Comparison of ENCODE assay signal across 10 mouse cellular contexts in genomic region chr5:105626355-105626754, GRCm38 (mm10).
DNase-seq lines count a peak whose midpoint lies in the region; ATAC-seq lines count a peak whose summit lies in the region.
"Had no signal": no experiment of that assay in that cellular context is flagged by ENCODE, and none has a peak within 500 bp of the region (broad histone marks: within the 10 kb centered on the region; RNA-seq: fewer than 3 reads in every experiment).

No protein-coding gene starts in this region.

- H3K27me3 ChIP-seq in heart, embryonic 16.5 days (ENCODE audit: control insufficient read depth, insufficient read depth, low read length) = no peaks in the 10 kb centered on the region
- H3K27me3 ChIP-seq in lung, embryonic 15.5 days = no peaks in the 10 kb centered on the region
- no peaks in the 10 kb centered on the region for H3K27me3 ChIP-seq in embryonic facial prominence, embryonic 13.5 days
- H3K27me3 ChIP-seq: midbrain, embryonic 12.5 days; neural tube, embryonic 13.5 days had no signal

- no peak for DNase-seq in heart, adult 8-10 months (ENCODE audit: low spot score)
- DNase-seq in lung, postnatal 10 days = no peak
- no peak for DNase-seq in adrenal gland, postnatal 25 days
- DNase-seq: right cerebral cortex, postnatal 14 days had no signal

- WGBS in heart, embryonic 16.5 days = 55% methylated on average over 3 of the region's 3 CpGs
- WGBS in lung, embryonic 15.5 days = 53% methylated on average over 3 of the region's 3 CpGs
- WGBS in embryonic facial prominence, embryonic 13.5 days = 4% methylated on average over 3 of the region's 3 CpGs

- H3K4me1 ChIP-seq in heart, embryonic 16.5 days (ENCODE audit: control insufficient read depth, insufficient read depth, low read length) = no peaks in the 10 kb centered on the region; the same call in 1 of the 2 replicates
- H3K4me1 ChIP-seq in lung, embryonic 15.5 days = peaks cover 16% of the 10 kb centered on the region
- peaks cover 23% of the 10 kb centered on the region for H3K4me1 ChIP-seq in embryonic facial prominence, embryonic 13.5 days

- H3K4me3 ChIP-seq in heart, embryonic 16.5 days (ENCODE audit: low read length) = no peak overlapping the region
- no peak overlapping the region for H3K4me3 ChIP-seq in lung, embryonic 15.5 days
- no peak overlapping the region for H3K4me3 ChIP-seq in embryonic facial prominence, embryonic 13.5 days
- H3K4me3 ChIP-seq: midbrain, embryonic 12.5 days; neural tube, embryonic 13.5 days had no signal

- no peak overlapping the region for H3K9ac ChIP-seq in heart, embryonic 16.5 days (ENCODE audit: low read length)
- H3K9ac ChIP-seq in lung, embryonic 15.5 days = no peak overlapping the region
- H3K9ac ChIP-seq in embryonic facial prominence, embryonic 13.5 days = no peak overlapping the region
- H3K9ac ChIP-seq: midbrain, embryonic 12.5 days; neural tube, embryonic 13.5 days had no signal

- H3K36me3 ChIP-seq in heart, embryonic 16.5 days (ENCODE audit: control insufficient read depth, insufficient read depth) = no peaks in the 10 kb centered on the region
- H3K36me3 ChIP-seq in lung, embryonic 15.5 days = no peaks in the 10 kb centered on the region
- no peaks in the 10 kb centered on the region for H3K36me3 ChIP-seq in embryonic facial prominence, embryonic 13.5 days
- H3K36me3 ChIP-seq: midbrain, embryonic 12.5 days; neural tube, embryonic 13.5 days had no signal

- no peak for ATAC-seq in heart, embryonic 16.5 days (replicated peaks; ENCODE audit: extremely low read depth, insufficient read depth, low FRiP score)
- no peak for ATAC-seq in lung, embryonic 15.5 days (ENCODE audit: borderline replicate concordance, extremely low read depth, low FRiP score, low TSS enrichment)
- no peak for ATAC-seq in embryonic facial prominence, embryonic 13.5 days (ENCODE audit: insufficient number of reproducible peaks, insufficient read depth, low FRiP score, low TSS enrichment, low read depth)
- peak; percentile 40; the same call in 1 of the 2 replicates for ATAC-seq in megakaryocyte progenitor cell, adult 5-6 weeks (replicated peaks; ENCODE audit: poor library complexity)

- H3K27ac ChIP-seq in heart, embryonic 16.5 days (ENCODE audit: low read length) = peak overlapping the region; percentile 56
- H3K27ac ChIP-seq in lung, embryonic 15.5 days = peak overlapping the region; percentile 24
- peak overlapping the region; percentile 28; the same call in 1 of the 2 replicates for H3K27ac ChIP-seq in embryonic facial prominence, embryonic 13.5 days
- H3K27ac ChIP-seq: midbrain, embryonic 12.5 days; neural tube, embryonic 13.5 days had no signal

- H3K9me3 ChIP-seq in heart, embryonic 16.5 days (replicated peaks; ENCODE audit: control insufficient read depth, low read length) = no peaks in the 10 kb centered on the region
- H3K9me3 ChIP-seq in lung, embryonic 15.5 days = no peaks in the 10 kb centered on the region
- H3K9me3 ChIP-seq in embryonic facial prominence, embryonic 13.5 days = no peaks in the 10 kb centered on the region
- H3K9me3 ChIP-seq: midbrain, embryonic 12.5 days; neural tube, embryonic 13.5 days had no signal

- no peak overlapping the region for H3K4me2 ChIP-seq in heart, embryonic 16.5 days (ENCODE audit: low read depth, low read length)
- H3K4me2 ChIP-seq in lung, embryonic 15.5 days = no peak overlapping the region
- peak overlapping the region; percentile 11; the same call in 1 of the 2 replicates for H3K4me2 ChIP-seq in embryonic facial prominence, embryonic 13.5 days
- H3K4me2 ChIP-seq: midbrain, embryonic 12.5 days; neural tube, embryonic 13.5 days had no signal
